Mouse (Mus musculus): Measurements from ENCODE around the gene Map3k21. TPM values are rescaled to one million over a fixed set of nuclear protein-coding genes. Genes with fewer than 3 reads are reported as not detected.

Gene Map3k21
- total and polyA plus RNA-seq, 2 experiments: 2.6 to 3.9 TPM

- WGBS: 76% methylated on average over 2 of the region's 2 CpGs
- TF ChIP-seq CTCF (IDR thresholded peaks at IDR 0.05; ENCODE audit: low read depth, low read length): peak; percentile 41; the same call in 1 of the 2 replicates
- TF ChIP-seq POLR2A (IDR thresholded peaks at IDR 0.05; ENCODE audit: extremely low read depth, insufficient read depth, low read length): no peak
- H3K36me3 ChIP-seq (ENCODE audit: control insufficient read depth, insufficient read depth, low read length): no peaks in the 10 kb centered on the region
- no peaks in the 10 kb centered on the region for H3K79me2 ChIP-seq (ENCODE audit: control insufficient read depth, insufficient read depth, low read length)
- H3K27me3 ChIP-seq (ENCODE audit: control insufficient read depth, insufficient read depth, low read length): no peaks in the 10 kb centered on the region
- DNase-seq (ENCODE audit: extremely low read depth, low read depth, low spot score): no peak
- H3K27ac ChIP-seq (replicated peaks; ENCODE audit: insufficient read depth, low read depth, low read length): no peak overlapping the region
- no peaks in the 10 kb centered on the region; the same call in 1 of the 2 replicates for H3K4me1 ChIP-seq (ENCODE audit: control insufficient read depth, insufficient read depth, low read length)
- H3K9ac ChIP-seq (ENCODE audit: low read depth, low read length): no peak overlapping the region
- H3K4me3 ChIP-seq (ENCODE audit: insufficient read depth, low read depth, low read length): no peak overlapping the region
Observed at GRCm38 (mm10) chr8:125907311-125907710, 2.9 kb upstream of the Map3k21 start.

GRCm38 (mm10) chr8:125909661-125910364, 437 bp upstream of the Map3k21 start:
- peak overlapping the region; percentile 48 for H3K4me3 ChIP-seq (ENCODE audit: insufficient read depth, low read depth, low read length)
- H3K9ac ChIP-seq (ENCODE audit: low read depth, low read length): peak overlapping the region; percentile 52
- no peak for TF ChIP-seq CTCF (IDR thresholded peaks at IDR 0.05; ENCODE audit: low read depth, low read length)
- TF ChIP-seq POLR2A (IDR thresholded peaks at IDR 0.05; ENCODE audit: extremely low read depth, insufficient read depth, low read length): no peak
- peak; percentile 99 for DNase-seq (ENCODE audit: extremely low read depth, low read depth, low spot score)
- H3K27me3 ChIP-seq (ENCODE audit: control insufficient read depth, insufficient read depth, low read length): no peaks in the 10 kb centered on the region
- H3K36me3 ChIP-seq (ENCODE audit: control insufficient read depth, insufficient read depth, low read length): no peaks in the 10 kb centered on the region
- H3K79me2 ChIP-seq (ENCODE audit: control insufficient read depth, insufficient read depth, low read length): peaks cover 3% of the 10 kb centered on the region
- peaks cover 12% of the 10 kb centered on the region for H3K4me1 ChIP-seq (ENCODE audit: control insufficient read depth, insufficient read depth, low read length)
- 2% methylated on average over 30 of the region's 30 CpGs for WGBS
- peak overlapping the region; percentile 75 for H3K27ac ChIP-seq (replicated peaks; ENCODE audit: insufficient read depth, low read depth, low read length)

GRCm38 (mm10) chr8:125911229-125911580, 955 bp downstream of the Map3k21 start:
- Histone ChIP-seq H3K4me1 (ENCODE audit: control insufficient read depth, insufficient read depth, low read length) (peaks cover 12% of the 10 kb centered on the region), H3K27ac (replicated peaks; ENCODE audit: insufficient read depth, low read depth, low read length) (no peak overlapping the region), H3K27me3 (ENCODE audit: control insufficient read depth, insufficient read depth, low read length) (no peaks in the 10 kb centered on the region), H3K79me2 (ENCODE audit: control insufficient read depth, insufficient read depth, low read length) (peaks cover 9% of the 10 kb centered on the region), H3K4me3 (ENCODE audit: insufficient read depth, low read depth, low read length) (peak overlapping the region; percentile 77), H3K36me3 (ENCODE audit: control insufficient read depth, insufficient read depth, low read length) (no peaks in the 10 kb centered on the region), H3K9ac (ENCODE audit: low read depth, low read length) (peak overlapping the region; percentile 80)
- WGBS: 4% methylated on average over 31 of the region's 31 CpGs
- no peak for DNase-seq (ENCODE audit: extremely low read depth, low read depth, low spot score)
- TF ChIP-seq CTCF (IDR thresholded peaks at IDR 0.05; ENCODE audit: low read depth, low read length) (no peak), POLR2A (IDR thresholded peaks at IDR 0.05; ENCODE audit: extremely low read depth, insufficient read depth, low read length) (no peak)

DNA sequence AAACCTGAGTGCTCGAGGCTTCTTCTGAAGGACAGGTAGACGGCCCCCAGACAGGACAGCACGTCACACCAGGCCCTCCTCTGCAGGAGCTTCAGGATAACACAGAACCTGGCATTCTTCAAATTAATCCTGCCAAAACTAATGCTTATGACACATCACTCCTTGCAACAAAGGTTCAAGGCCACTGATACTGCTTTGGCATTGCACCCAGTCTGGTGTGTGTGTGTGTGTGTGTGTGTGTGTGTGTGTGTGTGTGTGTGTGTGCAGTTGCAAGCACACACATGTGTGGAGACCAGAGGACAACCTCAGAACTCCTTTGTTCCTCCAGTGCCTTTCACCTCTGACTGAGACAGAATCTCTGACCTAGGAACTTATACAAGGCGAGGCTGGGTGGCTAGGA, 3.0 kb downstream of the Map3k21 start:
- WGBS: 47% methylated on average over 4 of the region's 4 CpGs
- H3K9ac ChIP-seq (ENCODE audit: low read depth, low read length): no peak overlapping the region
- H3K27me3 ChIP-seq (ENCODE audit: control insufficient read depth, insufficient read depth, low read length): no peaks in the 10 kb centered on the region
- no peak for TF ChIP-seq CTCF (IDR thresholded peaks at IDR 0.05; ENCODE audit: low read depth, low read length)
- no peak for TF ChIP-seq POLR2A (IDR thresholded peaks at IDR 0.05; ENCODE audit: extremely low read depth, insufficient read depth, low read length)
- no peaks in the 10 kb centered on the region for H3K36me3 ChIP-seq (ENCODE audit: control insufficient read depth, insufficient read depth, low read length)
- no peak overlapping the region for H3K4me3 ChIP-seq (ENCODE audit: insufficient read depth, low read depth, low read length)
- H3K4me1 ChIP-seq (ENCODE audit: control insufficient read depth, insufficient read depth, low read length): peaks cover 21% of the 10 kb centered on the region
- peaks cover 9% of the 10 kb centered on the region for H3K79me2 ChIP-seq (ENCODE audit: control insufficient read depth, insufficient read depth, low read length)
- peak; percentile 56 for DNase-seq (ENCODE audit: extremely low read depth, low read depth, low spot score)
- H3K27ac ChIP-seq (replicated peaks; ENCODE audit: insufficient read depth, low read depth, low read length): no peak overlapping the region

DNA sequence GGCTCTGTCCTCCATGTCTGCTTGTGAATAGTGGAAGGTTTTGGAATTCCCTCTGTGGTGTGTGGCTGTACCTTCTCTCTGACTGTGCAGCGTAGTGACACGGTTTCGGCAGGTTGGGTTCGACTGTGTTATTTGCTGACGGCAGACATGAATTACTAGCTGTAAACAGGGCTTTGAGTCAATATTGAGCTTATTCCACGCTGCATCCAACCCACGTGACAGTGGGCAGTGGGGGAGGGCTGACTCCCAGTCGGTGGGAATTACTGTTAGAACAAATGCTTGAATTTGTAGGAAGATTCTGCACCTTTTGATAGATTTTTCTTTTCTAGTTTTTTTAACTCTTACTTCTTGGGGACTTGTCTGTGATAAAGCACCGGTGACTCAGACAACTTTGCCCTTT, 4.1 kb downstream of the Map3k21 start:
- no peak overlapping the region for H3K4me3 ChIP-seq (ENCODE audit: insufficient read depth, low read depth, low read length)
- no peaks in the 10 kb centered on the region for H3K36me3 ChIP-seq (ENCODE audit: control insufficient read depth, insufficient read depth, low read length)
- peaks cover 9% of the 10 kb centered on the region for H3K79me2 ChIP-seq (ENCODE audit: control insufficient read depth, insufficient read depth, low read length)
- no peak for TF ChIP-seq POLR2A (IDR thresholded peaks at IDR 0.05; ENCODE audit: extremely low read depth, insufficient read depth, low read length)
- no peak for TF ChIP-seq CTCF (IDR thresholded peaks at IDR 0.05; ENCODE audit: low read depth, low read length)
- H3K9ac ChIP-seq (ENCODE audit: low read depth, low read length): no peak overlapping the region
- peaks cover 21% of the 10 kb centered on the region for H3K4me1 ChIP-seq (ENCODE audit: control insufficient read depth, insufficient read depth, low read length)
- 26% methylated on average over 9 of the region's 9 CpGs for WGBS
- DNase-seq (ENCODE audit: extremely low read depth, low read depth, low spot score): peak; percentile 71
- H3K27ac ChIP-seq (replicated peaks; ENCODE audit: insufficient read depth, low read depth, low read length): 0 out of 2 replicates have a peak overlapping the region, but pooled peaks have one; percentile 1
- H3K27me3 ChIP-seq (ENCODE audit: control insufficient read depth, insufficient read depth, low read length): no peaks in the 10 kb centered on the region

GRCm38 (mm10) chr8:125917013-125917412, 6.8 kb downstream of the Map3k21 start:
- Histone ChIP-seq H3K4me3 (ENCODE audit: insufficient read depth, low read depth, low read length) (no peak overlapping the region), H3K4me1 (ENCODE audit: control insufficient read depth, insufficient read depth, low read length) (peaks cover 21% of the 10 kb centered on the region), H3K79me2 (ENCODE audit: control insufficient read depth, insufficient read depth, low read length) (peaks cover 9% of the 10 kb centered on the region), H3K36me3 (ENCODE audit: control insufficient read depth, insufficient read depth, low read length) (no peaks in the 10 kb centered on the region), H3K27ac (replicated peaks; ENCODE audit: insufficient read depth, low read depth, low read length) (no peak overlapping the region), H3K27me3 (ENCODE audit: control insufficient read depth, insufficient read depth, low read length) (no peaks in the 10 kb centered on the region), H3K9ac (ENCODE audit: low read depth, low read length) (no peak overlapping the region)
- DNase-seq (ENCODE audit: extremely low read depth, low read depth, low spot score): no peak
- WGBS: 45% methylated on average over 10 of the region's 10 CpGs
- TF ChIP-seq CTCF (IDR thresholded peaks at IDR 0.05; ENCODE audit: low read depth, low read length): no peak
- TF ChIP-seq POLR2A (IDR thresholded peaks at IDR 0.05; ENCODE audit: extremely low read depth, insufficient read depth, low read length): no peak
